In the genomic region with DNA sequence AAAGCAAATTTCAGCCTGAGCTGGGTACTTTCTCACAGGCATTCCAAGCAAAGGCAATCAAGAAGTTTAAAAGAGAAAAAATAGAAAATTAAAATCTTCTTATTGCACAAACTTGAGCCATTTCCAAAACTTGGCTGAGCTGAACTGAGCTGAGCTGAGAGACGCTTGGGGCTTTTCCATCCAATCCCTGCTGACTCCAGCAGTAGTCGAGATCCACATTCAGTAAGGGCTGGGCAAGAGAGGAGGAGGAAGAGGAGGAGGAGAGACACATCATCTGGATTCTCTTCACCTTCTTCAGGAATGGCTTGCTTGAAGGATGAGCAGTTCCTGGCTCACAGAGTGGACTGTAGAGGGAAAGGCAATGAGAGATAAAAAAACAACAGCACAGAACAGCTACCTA, we compare ENCODE assay signal across 25 mouse cellular contexts.
"Had no signal": no experiment of that assay in that cellular context is flagged by ENCODE, and none has a peak within 500 bp of the region (broad histone marks: within the 10 kb centered on the region; RNA-seq: fewer than 3 reads in every experiment).

No protein-coding gene starts in this region.

- H3K27me3 ChIP-seq: heart, embryonic 13.5 days; heart, embryonic 15.5 days; hindbrain, embryonic 13.5 days; hindbrain, embryonic 15.5 days; kidney, embryonic 15.5 days; limb, embryonic 12.5 days had no signal

- DNase-seq: gastrocnemius, postnatal 14 days; gastrocnemius, postnatal 36 days; heart, adult 11 months; heart, adult 2 months; heart, postnatal 14 days; heart, postnatal 36 days; kidney, adult 11 months; kidney, adult 2 months; kidney, adult 9 months; kidney, postnatal 14 days; kidney, postnatal 36 days; layer of hippocampus, adult 9-11 months; liver had no signal

- H3K4me1 ChIP-seq: heart, embryonic 13.5 days; heart, embryonic 15.5 days; hindbrain, embryonic 13.5 days; hindbrain, embryonic 15.5 days; kidney, embryonic 15.5 days; limb, embryonic 10.5 days; limb, embryonic 12.5 days had no signal

- H3K4me3 ChIP-seq: heart, adult 2 months; heart, embryonic 13.5 days; heart, embryonic 15.5 days; hindbrain, embryonic 13.5 days; hindbrain, embryonic 15.5 days; kidney, embryonic 15.5 days; left cerebral cortex, adult 2 months; limb, embryonic 10.5 days; limb, embryonic 12.5 days had no signal

- H3K27ac ChIP-seq: heart, adult 2 months; heart, embryonic 13.5 days; heart, embryonic 15.5 days; hindbrain, embryonic 13.5 days; hindbrain, embryonic 15.5 days; hindbrain, postnatal 0 days; kidney, embryonic 15.5 days; kidney, postnatal 0 days; left cerebral cortex, adult 2 months; limb, embryonic 10.5 days; limb, embryonic 12.5 days had no signal

- H3K4me2 ChIP-seq: heart, embryonic 11.5 days; heart, embryonic 13.5 days; heart, embryonic 15.5 days; hindbrain, embryonic 13.5 days; hindbrain, embryonic 15.5 days; kidney, embryonic 15.5 days; limb, embryonic 12.5 days had no signal

- ATAC-seq: hindbrain, postnatal 0 days; intestine, embryonic 16.5 days had no signal

- H3K9me3 ChIP-seq: heart, embryonic 13.5 days; heart, embryonic 15.5 days; hindbrain, embryonic 13.5 days; hindbrain, embryonic 15.5 days; kidney, embryonic 15.5 days; limb, embryonic 10.5 days; limb, embryonic 12.5 days had no signal

- H3K9ac ChIP-seq: heart, embryonic 13.5 days; heart, embryonic 15.5 days; hindbrain, embryonic 13.5 days; hindbrain, embryonic 15.5 days; kidney, embryonic 15.5 days; limb, embryonic 12.5 days had no signal

- H3K36me3 ChIP-seq: heart, embryonic 15.5 days; hindbrain, embryonic 15.5 days; kidney, embryonic 15.5 days; limb, embryonic 10.5 days; limb, embryonic 12.5 days had no signal
